In the genomic region with DNA sequence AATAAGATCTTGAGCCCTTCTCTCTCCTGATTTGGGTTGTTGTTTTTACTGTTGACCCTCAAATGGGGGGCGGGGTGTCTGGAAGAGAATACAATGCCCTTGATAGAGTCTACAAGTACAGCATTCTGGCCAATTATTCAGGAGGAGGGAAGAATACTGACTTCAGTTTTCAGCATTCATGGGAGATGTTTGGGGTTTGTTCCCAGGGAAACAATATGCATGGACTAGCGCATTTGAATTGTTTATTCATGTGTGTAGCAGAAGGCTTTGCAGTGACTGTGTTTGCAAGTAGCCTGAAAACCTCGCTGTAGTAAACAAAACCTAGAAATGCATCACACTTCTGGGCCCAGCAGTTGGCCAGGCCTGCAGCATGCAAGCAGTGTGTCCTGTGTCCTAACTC, we compare ENCODE assay signal across 11 mouse cellular contexts. TPM values are rescaled to one million over a fixed set of nuclear protein-coding genes. Genes with fewer than 3 reads are reported as not detected.
A peak's percentile ranks its signal among the peaks of the same experiment; 100 is the strongest.
DNase-seq lines count a peak whose midpoint lies in the region; ATAC-seq lines count a peak whose summit lies in the region.
"Had no signal": no experiment of that assay in that cellular context is flagged by ENCODE, and none has a peak within 500 bp of the region (broad histone marks: within the 10 kb centered on the region; RNA-seq: fewer than 3 reads in every experiment).

No protein-coding gene starts in this region.

- H3K4me3 ChIP-seq in heart, embryonic 16.5 days (ENCODE audit: low read length): no peak overlapping the region
- no peak overlapping the region for H3K4me3 ChIP-seq in forebrain, embryonic 14.5 days (ENCODE audit: low read depth, low read length)
- H3K4me3 ChIP-seq in midbrain, embryonic 13.5 days (replicated peaks): no peak overlapping the region

- H3K27me3 ChIP-seq in heart, embryonic 16.5 days (ENCODE audit: control insufficient read depth, insufficient read depth, low read length): no peaks in the 10 kb centered on the region
- H3K27me3 ChIP-seq in forebrain, embryonic 14.5 days (replicated peaks; ENCODE audit: control insufficient read depth, insufficient read depth, low read length): no peaks in the 10 kb centered on the region
- no peaks in the 10 kb centered on the region for H3K27me3 ChIP-seq in midbrain, embryonic 13.5 days

- H3K27ac ChIP-seq in heart, embryonic 16.5 days (ENCODE audit: low read length): peak overlapping the region; percentile 75
- H3K27ac ChIP-seq in forebrain, embryonic 14.5 days (ENCODE audit: low read depth, low read length): peak overlapping the region; percentile 78
- peak overlapping the region; percentile 69 for H3K27ac ChIP-seq in midbrain, embryonic 13.5 days

- ATAC-seq in heart, embryonic 16.5 days (replicated peaks; ENCODE audit: extremely low read depth, insufficient read depth, low FRiP score): no peak
- ATAC-seq in forebrain, embryonic 14.5 days: peak; percentile 52
- ATAC-seq in midbrain, embryonic 13.5 days: no peak
- ATAC-seq: inflammation-experienced regulatory T-cells, adult 6 months had no signal

- H3K9ac ChIP-seq in heart, embryonic 16.5 days (ENCODE audit: low read length): no peak overlapping the region
- H3K9ac ChIP-seq in forebrain, embryonic 14.5 days (ENCODE audit: low read length): no peak overlapping the region
- H3K9ac ChIP-seq in midbrain, embryonic 13.5 days (replicated peaks): no peak overlapping the region

- no peak for DNase-seq in heart, postnatal 4 days
- peak; percentile 61 for DNase-seq in brain, adult 2 months (ENCODE audit: low read depth, low spot score)
- peak; percentile 66 for DNase-seq in forebrain, embryonic 14.5 days (ENCODE audit: low spot score)
- no peak for DNase-seq in thymus, postnatal 14 days
- no peak for DNase-seq in gastrocnemius, adult 8-10 months (ENCODE audit: low spot score in 2 of 2)
- no peak for DNase-seq in ovary, adult 18-20 months (ENCODE audit: low spot score)
- DNase-seq: adrenal gland, postnatal 36 days had no signal

- no peak overlapping the region for H3K4me2 ChIP-seq in heart, embryonic 16.5 days (ENCODE audit: low read depth, low read length)
- peak overlapping the region; percentile 14; the same call in 1 of the 2 replicates for H3K4me2 ChIP-seq in forebrain, embryonic 14.5 days (ENCODE audit: low read length)
- no peak overlapping the region for H3K4me2 ChIP-seq in midbrain, embryonic 13.5 days (replicated peaks)

- no peaks in the 10 kb centered on the region for H3K9me3 ChIP-seq in heart, embryonic 16.5 days (replicated peaks; ENCODE audit: control insufficient read depth, low read length)
- no peaks in the 10 kb centered on the region for H3K9me3 ChIP-seq in forebrain, embryonic 14.5 days (replicated peaks; ENCODE audit: control insufficient read depth, low read length)
- no peaks in the 10 kb centered on the region for H3K9me3 ChIP-seq in midbrain, embryonic 13.5 days

- WGBS in heart, embryonic 16.5 days: 72% methylated on average over 3 of the region's 3 CpGs
- 21% methylated on average over 3 of the region's 3 CpGs for WGBS in forebrain, embryonic 14.5 days
- 59% methylated on average over 3 of the region's 3 CpGs for WGBS in midbrain, embryonic 13.5 days

- no peaks in the 10 kb centered on the region for H3K36me3 ChIP-seq in heart, embryonic 16.5 days (ENCODE audit: control insufficient read depth, insufficient read depth)
- 0 out of 2 replicates have a peak, but pooled peaks cover 2% of the 10 kb centered on the region for H3K36me3 ChIP-seq in forebrain, embryonic 14.5 days (ENCODE audit: control insufficient read depth, insufficient read depth, low read length)
- H3K36me3 ChIP-seq in midbrain, embryonic 13.5 days: peaks cover 3% of the 10 kb centered on the region; the same call in 1 of the 2 replicates

- peaks cover 40% of the 10 kb centered on the region for H3K4me1 ChIP-seq in heart, embryonic 16.5 days (ENCODE audit: control insufficient read depth, insufficient read depth, low read length)
- H3K4me1 ChIP-seq in forebrain, embryonic 14.5 days (ENCODE audit: control insufficient read depth, insufficient read depth, low read length): peaks cover 27% of the 10 kb centered on the region
- peaks cover 52% of the 10 kb centered on the region for H3K4me1 ChIP-seq in midbrain, embryonic 13.5 days (replicated peaks)

RNA-seq across cellular contexts. Expression of a gene that starts 17.1 kb away (rescaled TPM):
- 58.0 and 71.5 TPM in 2 replicates for polyA plus RNA-seq in heart, embryonic 16.5 days (2015; fragmentation: Nextera tagmentation; extraction: Ambion mirVana)
- total RNA-seq in heart, postnatal 4 days (2021): 100 to 1,000 TPM; 219 to 225 TPM
- 31.2 and 41.4 TPM in 2 replicates for polyA plus RNA-seq in forebrain, embryonic 14.5 days (2014; fragmentation: Nextera tagmentation; extraction: Ambion mirVana)
- polyA plus RNA-seq in midbrain, embryonic 13.5 days (2015; fragmentation: Nextera tagmentation; extraction: Ambion mirVana): 43.2 and 48.0 TPM in 2 replicates
- total RNA-seq in gastrocnemius, adult 8-10 months (2022): 1 to 10 TPM; 3.9 to 7.9 (median 5.4) TPM
- total RNA-seq: neutrophil, adult 5-6 weeks had no signal
- polyA plus RNA-seq: inflammation-experienced regulatory T-cells, adult 6 months had no signal

Comparison
In these comparisons a context has a peak if more than half of its experiments do, and no peak if none do; other contexts are left out.
1. DNase-seq: peak in brain, adult 2 months (single experiment) and forebrain, embryonic 14.5 days (single experiment); none in heart, postnatal 4 days (single experiment), thymus, postnatal 14 days (single experiment), gastrocnemius, adult 8-10 months (0 of 2) and ovary, adult 18-20 months (single experiment).
2. Peak in every context shown above with its lines, with median percentiles within 50 percentile points of each other: H3K27ac ChIP-seq.